Mouse (Mus musculus) c-Kit-negative CD71-positive TER-119-positive erythroid progenitor cells, embryonic 14.5 days (primary cell): Measurements from ENCODE around the gene Gm37240.
"Not testable (repeated sequence)": the region's sequence is repeated elsewhere in the genome, so short reads cannot be mapped to it uniquely, and the experiment has no call there.

Experiments used
- DNase-seq: peaks from one replicate; pipeline ENCODE4 v3.0.0-alpha.2; 2013; ENCODE audit warnings: low read depth, low spot score

Gene Gm37240

DNA sequence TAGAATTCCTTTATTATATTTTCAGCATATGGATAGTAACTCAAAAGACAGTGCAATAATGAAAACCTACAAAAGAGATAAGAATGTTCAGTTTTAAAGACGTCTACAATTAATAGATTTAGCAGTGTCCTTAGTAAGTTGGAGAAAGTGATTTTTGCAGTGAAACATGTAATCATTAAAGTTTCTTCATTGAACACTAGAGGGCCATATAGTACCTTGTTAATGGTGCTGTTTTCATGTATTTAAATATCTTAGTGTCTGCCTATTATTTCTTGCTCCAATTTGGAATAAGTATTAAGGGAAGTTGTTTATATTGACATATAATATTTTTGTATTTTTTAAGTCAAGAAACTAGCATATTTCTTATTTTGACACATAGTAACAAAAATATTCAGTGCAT is 973.0 kb downstream of the Gm37240 start:
- DNase-seq: no peak

DNA sequence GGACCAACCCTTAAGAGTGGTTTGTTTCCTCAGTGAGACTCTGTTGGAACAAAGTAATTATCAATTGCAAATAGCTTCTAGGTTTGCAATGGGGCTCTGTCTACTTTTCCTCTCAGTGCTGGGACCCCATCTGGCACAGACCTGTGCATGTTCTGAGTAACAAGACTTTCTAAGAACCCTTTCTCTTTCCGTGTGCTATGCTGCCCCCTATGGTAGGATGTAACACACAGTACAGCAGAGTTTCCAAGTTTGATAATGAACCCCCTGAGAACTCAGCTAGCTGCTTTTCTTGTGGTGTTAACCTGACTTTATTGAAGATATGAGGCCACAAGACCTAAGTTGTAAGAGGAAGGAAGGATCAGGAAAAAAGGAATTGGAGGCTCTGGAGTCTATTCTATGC is 980.8 kb downstream of the Gm37240 start:
- no peak for DNase-seq

DNA sequence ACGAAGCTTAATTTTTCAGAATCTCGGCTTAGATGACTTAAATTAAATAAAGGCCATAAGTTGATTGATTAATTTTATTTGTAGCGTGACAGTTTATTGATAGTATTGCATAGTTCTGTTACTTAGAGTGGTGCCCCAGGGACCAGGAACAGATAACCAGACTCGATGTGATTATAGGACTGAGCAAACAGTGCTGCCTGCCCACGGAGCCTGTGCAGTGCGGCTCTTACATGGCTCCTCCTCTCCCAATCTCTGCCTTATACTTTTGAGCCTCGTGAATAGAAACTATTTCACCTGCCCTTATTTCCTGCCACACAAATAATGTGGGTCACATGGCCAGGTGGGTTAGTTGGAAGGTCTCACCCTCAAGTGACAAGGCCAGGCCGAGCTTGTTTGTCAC is 989.4 kb downstream of the Gm37240 start:
- DNase-seq: no peak

DNA sequence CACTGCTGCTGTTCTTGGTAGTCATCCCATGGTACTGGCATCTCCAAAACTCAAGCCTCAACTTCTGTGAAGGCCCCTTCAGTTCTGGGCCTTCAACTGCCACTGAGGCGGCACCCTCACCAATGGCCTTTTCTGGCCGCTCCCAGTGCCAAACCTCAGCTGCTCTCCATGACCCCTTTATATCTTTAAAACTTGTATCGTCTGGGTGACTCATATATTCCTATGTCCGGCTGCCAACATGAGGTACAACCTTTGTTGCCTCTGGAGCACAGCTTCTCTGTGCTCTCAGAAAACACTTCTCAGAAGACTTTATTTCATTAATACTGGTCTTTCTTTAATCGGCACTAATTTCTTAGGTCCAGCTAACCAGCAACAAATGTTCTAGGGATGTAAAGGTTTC is 996.3 kb downstream of the Gm37240 start:
- DNase-seq: no peak

DNA sequence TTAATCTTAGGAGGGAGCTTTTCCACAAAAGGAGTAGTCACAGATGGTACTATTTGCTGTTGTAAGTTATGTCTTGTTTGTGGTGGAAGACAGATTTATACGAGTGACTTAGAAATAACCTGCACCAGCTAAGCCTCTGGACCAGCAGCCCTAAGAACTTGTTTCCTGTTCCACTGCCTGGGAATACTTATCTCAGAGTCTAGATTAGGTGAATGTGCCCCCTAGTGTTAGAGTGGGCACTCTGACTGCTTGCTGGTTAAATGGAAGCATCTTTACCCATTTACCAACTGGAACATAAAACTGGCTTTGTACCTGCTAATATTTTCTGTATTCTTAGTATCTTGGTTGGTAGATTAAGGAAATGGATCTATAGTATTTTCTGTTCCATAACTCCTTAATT is 997.7 kb downstream of the Gm37240 start:
- no peak for DNase-seq

DNA sequence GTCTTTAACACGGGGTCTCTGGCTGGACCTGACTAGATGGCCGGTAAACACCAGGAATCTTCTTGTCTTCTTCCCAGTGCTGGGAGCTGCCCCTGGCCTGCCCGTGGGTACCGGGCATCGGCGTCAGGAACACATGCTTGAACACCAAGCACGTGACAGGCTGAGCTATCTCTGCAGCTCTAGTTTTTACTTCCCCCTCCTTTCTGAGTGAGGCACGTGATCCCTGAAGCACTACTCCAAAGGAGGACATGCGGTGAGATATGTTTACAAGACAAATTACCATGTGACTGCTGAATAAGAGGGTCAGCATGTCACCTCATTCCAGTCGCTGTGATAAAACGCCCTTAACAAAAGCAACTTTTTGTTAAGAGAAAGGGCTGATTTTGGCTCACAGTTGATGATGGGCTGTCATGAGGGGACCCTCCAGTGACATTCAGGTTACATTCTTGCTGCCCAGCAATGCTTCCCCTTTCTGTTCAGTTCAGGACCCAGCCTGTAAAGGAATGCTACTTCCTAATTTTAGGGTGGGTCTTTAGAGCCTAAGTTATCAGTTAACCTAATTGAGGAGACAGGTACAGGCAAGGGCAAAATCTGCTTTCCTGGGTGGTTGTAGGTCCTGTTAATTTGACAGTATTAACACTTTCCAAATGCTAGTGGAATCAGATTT is 1003.4 kb downstream of the Gm37240 start:
- DNase-seq: no peak

DNA sequence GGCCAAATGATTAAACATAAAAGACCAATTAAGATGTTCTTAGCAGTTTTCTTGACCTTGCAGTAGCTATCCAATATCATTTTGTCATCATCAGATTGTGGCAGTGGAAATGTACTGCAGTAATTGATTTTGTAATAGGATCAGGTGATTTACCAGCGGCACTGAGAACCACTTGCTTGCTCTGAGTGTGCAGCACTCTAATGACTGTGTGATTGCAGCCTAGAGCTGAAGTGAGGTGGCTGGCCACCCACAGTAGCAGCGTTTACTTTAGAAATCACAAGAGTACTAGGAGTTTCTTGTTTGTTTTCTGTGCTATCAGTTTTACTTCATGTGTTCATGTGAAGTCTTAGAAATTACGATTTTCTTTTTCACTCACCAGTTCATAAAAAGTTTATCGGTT is 1011.1 kb downstream of the Gm37240 start:
- no peak for DNase-seq

DNA sequence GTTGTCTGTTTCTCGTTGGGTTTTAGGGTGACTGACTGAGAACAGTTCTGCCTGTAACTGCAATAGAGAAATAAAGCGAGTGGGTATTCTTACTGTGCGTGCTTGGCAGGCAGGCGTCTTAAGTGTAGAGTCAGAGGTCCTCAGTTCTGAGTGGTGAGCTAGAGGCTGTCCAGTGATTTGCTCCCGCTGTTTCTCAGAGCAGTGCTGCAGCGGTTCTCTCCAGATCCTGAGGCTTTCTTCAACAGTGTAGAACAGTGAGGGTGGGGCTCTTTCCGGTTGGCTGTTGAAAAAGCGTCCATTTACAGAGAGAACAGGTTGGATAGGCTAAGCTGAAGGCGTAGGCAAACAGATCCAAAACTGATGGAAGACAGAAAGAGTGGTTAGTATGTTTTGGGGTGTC is 1012.0 kb downstream of the Gm37240 start:
- no peak for DNase-seq

DNA sequence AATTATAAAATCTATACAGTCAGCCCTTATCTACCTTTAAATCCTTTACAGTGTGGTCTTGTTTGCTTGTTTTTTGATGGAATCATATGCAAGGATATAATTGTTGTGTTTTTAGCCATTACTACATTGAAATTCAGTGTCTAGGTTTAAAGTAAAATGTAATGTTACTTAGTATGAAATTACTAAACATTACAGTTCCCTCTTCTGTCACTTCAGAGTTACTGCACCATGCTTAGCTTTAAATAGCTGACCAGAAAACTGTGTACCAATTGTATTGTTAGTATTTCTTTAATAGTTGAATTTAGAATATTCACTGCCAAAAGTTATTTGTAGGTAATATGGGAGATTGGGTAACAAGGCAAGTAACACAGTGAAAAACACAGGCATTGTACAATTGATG is 1017.2 kb downstream of the Gm37240 start:
- DNase-seq: no peak

DNA sequence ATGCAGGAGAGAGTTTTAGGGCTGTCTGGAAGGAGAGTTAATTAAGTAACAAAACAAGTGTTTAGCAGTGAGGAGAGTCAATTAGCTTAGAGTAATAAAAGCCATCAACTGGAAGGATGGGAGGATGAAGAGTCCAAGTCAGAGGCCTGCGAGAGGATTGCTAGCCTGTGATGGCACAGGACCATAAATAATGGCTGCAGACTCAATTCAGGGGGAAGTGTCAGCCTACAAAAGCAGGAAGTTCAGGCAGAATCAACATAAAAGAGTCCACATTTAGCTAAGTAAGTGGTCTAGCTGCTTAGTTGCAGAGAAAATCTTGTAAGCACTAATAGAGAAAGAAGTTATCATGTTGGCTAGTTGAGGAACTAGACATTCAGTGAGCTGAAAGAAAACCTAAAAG is 1019.3 kb downstream of the Gm37240 start:
- DNase-seq: no peak

DNA sequence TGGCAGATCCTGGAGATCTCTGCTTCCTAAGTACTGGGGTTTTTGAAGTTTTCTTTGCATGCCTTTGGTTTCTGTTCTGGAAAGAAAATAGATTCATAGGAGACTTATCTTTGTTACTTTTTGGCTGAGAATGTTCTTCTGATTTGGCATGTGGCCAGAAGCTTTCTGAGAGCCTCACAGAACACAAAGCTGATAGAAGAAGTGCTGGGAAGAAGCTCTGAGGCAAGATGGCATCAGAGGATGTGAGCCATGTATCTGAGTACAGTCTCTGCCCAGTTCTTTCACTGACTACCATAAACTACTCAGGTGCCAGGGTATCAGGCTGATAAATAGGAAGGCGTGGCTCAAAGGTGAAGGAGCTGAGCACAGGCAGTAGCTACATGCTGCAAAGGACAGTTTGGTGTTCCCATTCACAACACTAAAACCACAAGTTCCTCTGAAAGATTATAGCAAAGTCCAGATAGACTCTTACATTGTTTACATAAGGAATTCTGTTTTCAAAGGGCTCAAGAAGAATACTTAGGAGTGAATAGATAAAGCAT is 1019.8 kb downstream of the Gm37240 start:
- no peak for DNase-seq

DNA sequence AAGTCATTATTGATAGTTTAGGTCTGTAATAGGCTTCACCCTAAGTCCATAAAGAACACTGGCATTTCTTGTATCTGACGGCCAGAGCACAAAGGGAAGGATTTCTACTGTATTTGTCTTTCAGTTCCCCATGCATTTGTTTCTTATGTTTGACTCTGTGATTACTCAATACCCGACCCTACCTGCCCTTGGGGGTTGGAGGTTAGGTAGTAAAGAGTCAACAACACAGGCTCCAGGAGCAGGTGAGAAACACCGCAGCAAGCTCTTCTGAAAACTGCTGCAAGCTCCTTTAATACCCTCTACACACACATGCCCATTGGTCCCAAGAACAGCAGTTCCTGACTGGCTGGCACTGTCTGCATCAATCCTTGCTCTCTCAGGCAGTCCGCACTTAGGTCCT is 1020.5 kb downstream of the Gm37240 start:
- DNase-seq: no peak

DNA sequence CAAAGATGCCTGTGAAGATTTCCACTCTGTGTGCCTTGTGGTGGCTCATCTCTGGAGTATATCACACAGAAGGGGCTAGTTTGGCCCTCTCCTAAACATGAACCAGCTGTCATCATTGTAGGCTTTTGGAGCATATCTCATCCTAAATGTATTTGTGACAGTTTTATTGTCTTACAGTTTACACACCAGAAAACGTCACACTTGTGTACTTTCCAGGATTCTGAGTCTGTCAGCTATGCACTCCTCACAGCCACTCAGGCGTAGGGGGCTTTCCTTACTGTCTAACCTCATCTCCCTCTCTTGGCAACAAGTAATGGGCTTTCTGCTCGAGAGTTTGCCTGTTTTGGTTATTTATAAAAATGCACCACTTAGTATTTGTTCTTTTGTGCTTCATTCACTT is 1021.6 kb downstream of the Gm37240 start:
- DNase-seq: no peak

DNA sequence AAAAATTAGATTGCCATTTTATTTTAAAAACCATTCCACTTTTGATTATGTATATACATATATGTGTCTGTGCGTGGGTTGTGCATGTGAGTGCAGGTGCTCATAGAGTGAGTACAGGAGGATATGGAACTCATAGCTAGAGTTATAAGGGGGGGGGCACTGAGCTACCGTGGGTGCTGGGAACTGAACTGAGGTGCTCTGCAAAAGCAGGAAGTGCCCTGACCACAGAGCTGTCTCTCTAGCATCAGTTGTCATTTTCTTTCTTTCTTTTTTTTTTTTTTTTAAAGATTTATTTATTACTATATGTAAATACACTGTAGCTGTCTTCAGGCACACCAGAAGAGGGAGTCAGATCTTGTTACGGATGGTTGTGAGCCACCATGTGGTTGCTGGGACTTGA is 1025.5 kb downstream of the Gm37240 start:
- DNase-seq: not testable (repeated sequence)

DNA sequence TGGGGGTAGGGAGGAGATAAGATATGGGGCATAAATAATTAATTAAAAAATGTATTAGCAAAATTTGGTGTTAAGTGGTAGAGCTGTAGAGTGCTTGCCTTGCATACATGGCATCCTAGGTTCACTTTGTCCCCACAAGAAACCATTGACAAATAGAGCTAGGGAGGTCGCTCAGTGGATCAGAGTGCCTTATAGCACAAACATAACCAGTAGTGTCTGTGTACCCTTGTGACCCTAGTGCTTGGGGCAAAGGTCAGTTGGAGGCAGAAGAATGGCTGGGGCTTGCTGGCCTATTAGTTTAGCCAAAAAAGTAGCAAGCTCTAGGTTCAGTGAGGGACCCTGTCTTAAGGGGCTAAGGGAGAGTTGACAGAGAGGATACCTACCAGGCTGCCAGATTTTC is 1026.6 kb downstream of the Gm37240 start:
- no peak for DNase-seq

DNA sequence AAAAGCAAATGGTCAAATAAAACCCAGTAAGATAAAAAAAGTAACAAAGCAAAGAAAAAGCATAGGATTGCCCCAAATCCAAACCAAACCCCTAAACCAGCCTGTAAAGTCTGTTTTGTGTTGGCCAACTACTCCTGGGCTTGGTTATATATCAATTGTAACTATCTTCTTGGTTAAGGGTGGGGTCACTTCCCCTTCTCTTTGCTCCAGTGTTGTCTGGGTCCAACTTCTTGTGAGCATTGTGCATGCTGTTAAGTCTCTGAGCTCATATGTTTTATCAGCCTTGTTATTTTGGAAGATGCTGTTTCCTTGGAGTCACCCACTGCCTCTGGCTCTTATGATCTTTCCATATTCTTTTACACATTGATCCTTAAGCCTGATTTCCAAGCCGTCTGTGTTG is 1032.9 kb downstream of the Gm37240 start:
- DNase-seq: no peak

DNA sequence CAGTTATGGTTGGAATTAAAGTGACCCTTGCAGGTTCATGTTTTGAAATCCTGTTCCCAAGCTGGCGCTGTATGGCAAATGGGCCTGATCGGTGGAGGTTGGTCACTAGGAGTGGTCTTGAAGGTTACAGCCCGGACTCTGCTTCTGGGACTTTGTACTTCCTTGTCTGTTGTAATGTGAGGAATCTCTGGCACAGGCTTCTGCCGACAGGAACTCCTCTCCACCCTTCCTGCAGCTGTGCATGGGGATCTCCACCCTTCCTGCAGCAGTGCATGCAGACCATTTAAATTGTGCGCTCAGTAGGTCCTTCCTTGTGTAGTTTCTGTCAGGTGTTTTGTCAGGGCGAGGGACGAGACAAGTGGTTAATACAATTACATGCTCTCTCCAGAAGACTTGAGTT is 1034.4 kb downstream of the Gm37240 start:
- DNase-seq: no peak

DNA sequence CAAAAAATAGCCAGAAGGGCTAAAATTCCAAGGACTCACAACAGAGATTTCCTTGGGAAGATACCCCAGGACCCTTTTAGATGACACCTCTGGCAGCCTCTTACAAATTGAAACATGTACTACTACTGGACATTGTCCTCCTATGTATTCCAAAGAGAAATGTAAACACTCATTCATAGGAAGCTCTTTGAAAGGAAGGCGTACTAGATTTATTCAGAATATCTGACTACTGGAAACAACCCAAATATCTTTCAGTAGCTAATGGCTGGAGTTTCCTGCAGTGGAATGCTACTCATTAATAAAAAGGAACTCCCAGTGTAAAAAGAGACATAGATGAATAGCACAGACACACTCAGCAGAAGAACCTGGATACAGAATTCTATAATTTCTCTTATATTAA is 1035.5 kb downstream of the Gm37240 start:
- DNase-seq: no peak

DNA sequence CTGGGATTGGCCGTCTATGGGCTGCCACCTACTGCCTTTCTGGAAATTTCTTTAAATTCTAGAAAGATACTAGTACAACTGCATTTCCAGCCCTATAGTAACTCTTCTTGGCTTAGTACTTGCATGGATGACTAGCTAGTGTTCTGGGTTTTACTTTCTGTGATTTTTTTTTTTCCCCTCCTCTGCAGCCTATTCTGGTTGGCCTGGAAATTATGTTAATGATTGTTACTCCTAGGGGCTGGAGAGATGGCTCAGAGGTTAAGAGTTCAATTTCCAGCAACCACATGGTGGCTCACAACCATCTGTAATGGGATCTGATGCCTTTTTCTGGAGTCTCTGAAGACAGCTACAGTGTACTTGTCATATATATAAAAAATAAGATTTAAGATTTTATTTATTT is 1036.9 kb downstream of the Gm37240 start:
- DNase-seq: no peak

DNA sequence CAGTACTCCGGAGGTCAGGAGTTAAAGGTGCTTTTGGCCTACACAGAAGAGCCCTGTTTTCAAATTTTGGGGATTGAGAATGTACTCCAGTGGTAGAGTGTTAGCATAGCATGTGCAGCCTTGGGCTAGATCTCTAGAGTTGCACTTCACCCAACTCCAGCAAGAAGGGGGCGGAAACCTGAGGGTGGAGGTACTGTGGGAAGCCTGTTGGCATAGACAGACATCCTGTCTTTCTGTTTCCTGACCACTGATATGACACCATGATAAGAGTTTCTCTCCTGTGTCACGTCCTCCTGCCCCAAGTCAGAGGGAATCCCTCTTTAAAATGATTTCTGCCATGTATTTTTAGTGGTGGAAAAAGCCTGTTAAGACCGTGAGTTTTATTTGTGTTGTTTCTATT is 1038.5 kb downstream of the Gm37240 start:
- no peak for DNase-seq

DNA sequence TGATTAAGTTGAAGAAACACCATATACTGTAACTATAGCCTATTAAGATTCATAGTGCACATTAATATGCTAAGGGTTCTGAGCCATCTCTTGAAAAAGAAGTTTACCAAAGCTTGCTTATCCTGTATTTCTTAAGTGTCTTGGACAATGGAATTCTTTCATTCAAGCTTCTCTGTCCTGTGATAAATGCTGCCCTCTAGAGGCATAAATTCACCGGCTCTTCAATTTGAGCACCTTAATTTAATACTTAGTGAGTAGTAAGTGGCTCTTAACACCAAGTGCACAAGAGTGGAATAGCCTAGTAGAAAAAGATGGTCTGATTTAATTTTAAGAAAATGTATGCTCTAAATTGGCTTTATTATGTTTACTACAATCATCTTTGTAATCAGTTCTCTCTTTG is 1043.7 kb downstream of the Gm37240 start:
- DNase-seq: peak; percentile 43

DNA sequence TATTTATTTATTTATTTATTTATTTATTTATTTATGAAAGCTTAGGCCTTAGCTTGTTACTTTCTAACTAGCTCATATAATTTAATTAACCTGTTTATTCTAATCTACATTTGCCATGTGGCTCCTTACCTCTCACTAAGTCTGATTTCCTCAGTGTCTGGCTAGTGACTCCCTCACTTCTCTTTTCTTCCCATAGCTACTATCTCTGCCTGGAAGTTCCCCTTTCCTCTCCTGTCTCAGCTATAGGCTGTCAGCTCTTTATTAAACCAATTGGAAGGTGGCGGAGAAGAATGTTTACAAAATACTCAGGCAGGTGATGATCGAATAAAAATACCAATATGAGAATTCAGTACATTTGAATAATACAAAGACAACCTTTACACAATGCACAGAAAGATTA is 1044.5 kb downstream of the Gm37240 start:
- DNase-seq: no peak

DNA sequence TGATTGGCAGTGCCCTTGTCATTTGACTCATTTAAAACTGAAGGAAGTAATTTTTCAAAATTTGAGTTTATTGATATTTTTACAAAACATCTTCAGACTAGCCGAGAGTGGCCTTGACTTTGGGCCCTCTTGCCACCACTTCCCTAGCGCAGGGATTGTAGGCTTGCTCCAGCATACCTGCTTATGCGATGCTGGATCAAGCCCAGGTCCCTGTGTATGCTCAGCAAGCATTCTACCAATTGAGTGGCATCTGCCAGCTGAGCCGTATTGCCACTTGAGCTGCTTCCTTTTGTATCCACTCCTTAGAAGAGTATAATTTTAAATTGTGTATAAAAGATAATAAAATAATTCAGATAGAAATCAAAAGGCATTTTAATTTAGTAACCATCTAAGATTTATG is 1046.0 kb downstream of the Gm37240 start:
- DNase-seq: no peak

DNA sequence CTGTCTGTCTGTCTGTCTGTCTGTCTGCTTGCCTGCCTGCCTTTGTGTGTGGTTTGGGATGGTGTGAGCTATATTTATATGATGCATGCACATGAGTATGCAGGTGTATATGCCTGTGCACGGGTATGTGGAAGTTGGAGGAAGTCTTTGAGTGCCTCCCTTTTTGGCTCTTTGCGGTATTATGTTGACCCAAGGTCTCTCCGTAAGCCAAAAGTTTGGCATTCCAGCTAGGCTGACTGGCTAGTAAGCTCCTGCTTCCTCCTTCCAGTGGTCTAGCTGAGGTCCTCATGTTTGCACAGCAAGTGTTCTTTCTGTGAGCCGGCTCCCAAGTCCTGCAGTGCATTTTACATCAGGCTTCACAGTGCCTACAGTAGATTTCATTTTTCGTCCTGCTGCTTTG is 1047.8 kb downstream of the Gm37240 start:
- no peak for DNase-seq
